Mouse (Mus musculus) forebrain, embryonic 14.5 days (tissue): Measurements from ENCODE around the gene Pcyt2. TPM values are rescaled to one million over a fixed set of nuclear protein-coding genes. Genes with fewer than 3 reads are reported as not detected.

ENCODE experiments used
- ATAC-seq: fragments of 200-750 bp; cut with Nextera tagmentation; 2 replicates; pipeline ENCODE4 v1.8.0; 2017; ENCODE audit warnings: mild to moderate bottlenecking, moderate library complexity
- DNase-seq: peaks from one replicate; pipeline ENCODE4 v3.0.0-alpha.2; 2015; ENCODE audit warnings: low spot score
- H3K27ac ChIP-seq: fragments of 300-500 bp; sonication (generic); 2 replicates; pipeline ENCODE4 v1.5.1; 2014; ENCODE audit warnings: low read depth, mild to moderate bottlenecking, control low read depth, low read length, moderate library complexity
- H3K27me3 ChIP-seq: fragments of 300-500 bp; sonication (generic); replicated peaks from 2 replicates; pipeline ENCODE4 v1.6.1; 2014; ENCODE audit warnings: low read length, control low read depth, mixed read lengths; ENCODE audit not compliant: control insufficient read depth, insufficient read depth
- H3K36me3 ChIP-seq: fragments of 300-500 bp; sonication (generic); 2 replicates; pipeline ENCODE4 v1.6.1; 2014; ENCODE audit warnings: low read length, control low read depth; ENCODE audit not compliant: control insufficient read depth, insufficient read depth
- H3K4me1 ChIP-seq: fragments of 300-500 bp; sonication (generic); 2 replicates; pipeline ENCODE4 v1.6.1; 2014; ENCODE audit warnings: antibody characterized with exemption, low read length, control low read depth; ENCODE audit not compliant: control insufficient read depth, insufficient read depth
- H3K4me2 ChIP-seq: fragments of 300-500 bp; sonication (generic); 2 replicates; pipeline ENCODE4 v1.6.1; 2014; ENCODE audit warnings: mild to moderate bottlenecking, control low read depth, low read length
- H3K4me3 ChIP-seq: fragments of 300-500 bp; sonication (generic); 2 replicates; pipeline ENCODE4 v1.5.1; 2014; ENCODE audit warnings: low read depth, low read length, control low read depth
- H3K9ac ChIP-seq: fragments of 300-500 bp; sonication (generic); 2 replicates; pipeline ENCODE4 v1.6.1; 2014; ENCODE audit warnings: mild to moderate bottlenecking, low read length, control low read depth, moderate library complexity
- H3K9me3 ChIP-seq: fragments of 300-500 bp; sonication (generic); replicated peaks from 2 replicates; pipeline ENCODE4 v1.6.1; 2016; ENCODE audit warnings: low read length, control low read depth, mixed read lengths; ENCODE audit not compliant: control insufficient read depth
- WGBS: fragments of 180-500 bp; shearing (Covaris S2); extraction: QIAGEN DNeasy Blood & Tissue Kit; methylation state at CpG from one replicate; pipeline ENCODE4 v1.1.7; 2014; 5-methylcytosine and 5-hydroxymethylcytosine counted together
- polyA plus RNA-seq: library from polyadenylated mRNA; unstranded; fragments of >200 nt; fragmentation: Nextera tagmentation; extraction: Ambion mirVana; gene quantifications from 2 replicates; pipeline ENCODE4 v1.2.1, GENCODE M21; 2014

Gene Pcyt2
- polyA plus RNA-seq, 1 experiment from 2014 or later, result 113 TPM

- Histone ChIP-seq H3K4me1 (peaks cover 8% of the 10 kb centered on the region), H3K4me2 (no peak overlapping the region), H3K9me3 (no peaks in the 10 kb centered on the region), H3K36me3 (no peaks in the 10 kb centered on the region), H3K4me3 (no peak overlapping the region), H3K9ac (no peak overlapping the region), H3K27ac (no peak overlapping the region), H3K27me3 (no peaks in the 10 kb centered on the region)
- ATAC-seq, result no peak
- 89% methylated on average over 8 of the region's 8 CpGs for WGBS
- DNase-seq, result no peak
Observed at GRCm38 (mm10) chr11:120641869-120642268, 24.1 kb upstream of the Pcyt2 start.

DNA sequence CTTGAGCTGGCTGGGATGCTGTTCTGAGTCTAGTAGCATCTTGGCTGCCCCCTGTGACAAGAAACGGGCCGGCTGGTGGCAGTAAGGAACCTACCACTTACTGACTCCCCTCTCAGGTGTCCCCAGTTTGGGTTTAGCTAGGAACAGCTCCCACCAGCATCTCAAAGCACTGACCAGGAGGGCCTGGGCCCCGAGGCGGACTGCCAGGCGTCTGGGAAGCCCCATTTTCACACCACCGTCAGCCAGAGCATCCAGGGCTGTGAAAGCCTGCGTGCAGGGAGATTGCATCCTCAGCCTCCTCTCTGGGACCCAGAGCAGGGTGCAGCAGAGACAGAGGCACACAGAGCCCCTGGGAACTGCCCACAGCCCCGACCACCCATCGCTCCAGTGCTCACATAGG is 23.5 kb upstream of the Pcyt2 start:
- Histone ChIP-seq H3K9me3 (no peaks in the 10 kb centered on the region), H3K4me1 (peaks cover 8% of the 10 kb centered on the region), H3K4me2 (no peak overlapping the region), H3K27ac (no peak overlapping the region), H3K9ac (no peak overlapping the region), H3K4me3 (no peak overlapping the region), H3K27me3 (no peaks in the 10 kb centered on the region), H3K36me3 (no peaks in the 10 kb centered on the region)
- DNase-seq, result no peak
- WGBS, result 63% methylated on average over 9 of the region's 9 CpGs
- no peak for ATAC-seq

GRCm38 (mm10) chr11:120634810-120635209 is 17.1 kb upstream of the Pcyt2 start:
- Histone ChIP-seq H3K9ac (no peak overlapping the region), H3K27me3 (no peaks in the 10 kb centered on the region), H3K36me3 (no peaks in the 10 kb centered on the region), H3K4me2 (no peak overlapping the region), H3K4me1 (peaks cover 14% of the 10 kb centered on the region), H3K9me3 (no peaks in the 10 kb centered on the region), H3K27ac (no peak overlapping the region), H3K4me3 (no peak overlapping the region)
- ATAC-seq, result no peak
- no peak for DNase-seq
- 76% methylated on average over 5 of the region's 5 CpGs for WGBS

DNA sequence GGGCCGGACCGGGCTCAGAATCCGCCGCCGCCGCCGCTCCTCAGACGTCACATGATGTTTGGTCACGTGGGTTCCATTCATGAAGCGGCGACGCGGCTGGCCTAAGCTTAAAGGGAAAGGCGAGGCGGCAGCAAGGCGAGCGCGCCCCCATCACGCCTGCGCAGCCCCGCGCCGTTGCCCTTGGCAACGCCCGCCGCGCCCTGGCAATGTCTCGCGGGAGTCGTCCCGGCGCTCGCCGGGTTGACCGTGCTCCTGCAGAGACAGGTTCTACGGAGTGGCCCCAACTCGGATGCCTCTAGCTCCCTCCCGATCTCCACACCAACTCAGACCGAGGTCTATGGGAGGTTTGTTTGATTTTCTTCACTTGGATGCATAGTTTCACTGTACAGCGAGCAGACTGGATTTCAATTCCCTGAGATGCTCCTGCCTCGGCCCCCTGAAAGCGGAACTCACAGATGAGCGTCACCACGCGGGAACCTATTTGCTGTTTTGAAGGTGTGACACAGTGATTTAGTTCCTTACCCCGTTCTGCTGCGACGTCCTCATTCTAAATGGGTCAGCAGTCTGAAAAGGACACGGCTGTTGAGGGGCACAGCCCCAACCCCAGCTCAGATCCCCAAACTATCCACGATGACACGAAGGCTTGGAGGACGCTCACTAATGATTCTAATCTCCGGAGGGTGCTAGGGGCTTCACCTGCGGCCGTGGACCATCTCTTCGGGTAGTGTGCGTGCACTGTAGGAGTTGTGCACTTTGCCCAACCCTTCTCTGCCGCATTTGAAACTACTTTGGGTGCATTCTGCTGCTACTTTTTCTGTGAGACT is 16.0 kb upstream of the Pcyt2 start, which contains the start of gene Mafg:
Gene Mafg, minus strand, starts transcription at position 81 of the 824 bp plus-strand sequence.
- Histone ChIP-seq H3K9me3 (no peaks in the 10 kb centered on the region), H3K4me2 (peak within 1 kb of the TSS; percentile 81), H3K27me3 (no peaks in the 10 kb centered on the region), H3K36me3 (peaks cover 8% of the 10 kb centered on the region), H3K27ac (peak within 1 kb of the TSS; percentile 82), H3K9ac (peak within 1 kb of the TSS; percentile 87), H3K4me1 (peaks cover 14% of the 10 kb centered on the region), H3K4me3 (peak within 1 kb of the TSS; percentile 97)
- ATAC-seq (peak; percentile 95), DNase-seq (peak; percentile 98)
- WGBS, result 12% methylated on average over 49 of the region's 58 CpGs

GRCm38 (mm10) chr11:120632559-120633519 is 15.1 kb upstream of the Pcyt2 start:
- DNase-seq (peak; percentile 48), ATAC-seq (peak; percentile 85)
- WGBS, result under 1% methylated on average over 59 of the region's 116 CpGs
- H3K4me1 ChIP-seq, result peaks cover 14% of the 10 kb centered on the region
- peak overlapping the region; percentile 97 for H3K4me3 ChIP-seq
- H3K27ac ChIP-seq, result peak overlapping the region; percentile 82
- peaks cover 14% of the 10 kb centered on the region for H3K36me3 ChIP-seq
- no peaks in the 10 kb centered on the region for H3K9me3 ChIP-seq
- peak overlapping the region; percentile 81 for H3K4me2 ChIP-seq
- H3K9ac ChIP-seq, result peak overlapping the region; percentile 87
- no peaks in the 10 kb centered on the region for H3K27me3 ChIP-seq

DNA sequence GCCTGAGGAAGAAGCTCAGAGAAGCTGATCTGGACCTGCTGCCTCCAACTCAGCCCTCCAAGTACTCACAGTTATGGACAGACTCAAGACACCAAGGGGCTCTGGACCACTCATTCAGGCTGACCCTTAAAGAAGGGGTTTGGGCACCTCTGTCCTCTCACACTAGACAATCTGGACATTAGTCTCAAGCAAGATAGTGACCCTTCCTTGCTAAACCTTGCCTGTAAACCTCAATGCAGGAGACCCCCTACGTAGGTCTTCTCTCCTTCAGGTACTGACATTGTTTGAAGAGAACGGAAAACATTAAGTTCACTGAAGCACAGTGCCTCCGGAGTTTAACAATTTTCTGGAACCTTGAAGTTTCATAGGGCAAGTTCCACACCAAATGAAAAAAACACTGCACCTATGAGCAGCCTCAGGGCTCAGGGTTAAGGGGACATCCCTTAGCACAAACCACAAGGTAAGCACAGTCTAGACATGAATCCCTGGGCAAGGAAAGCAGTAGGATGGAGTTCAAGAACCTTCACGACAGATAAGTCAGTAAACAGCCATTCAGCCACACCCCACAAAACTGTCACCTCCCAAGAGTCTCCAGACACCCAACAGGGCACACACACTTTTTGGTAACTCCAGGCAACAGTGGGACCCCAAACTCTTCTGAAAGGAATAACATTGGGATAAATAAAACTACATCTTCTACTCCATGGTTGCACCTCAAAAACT is 14.2 kb upstream of the Pcyt2 start:
- peak overlapping the region; percentile 97 for H3K4me3 ChIP-seq
- no peaks in the 10 kb centered on the region for H3K27me3 ChIP-seq
- no peak overlapping the region for H3K27ac ChIP-seq
- WGBS, result 70% methylated on average over 4 of the region's 4 CpGs
- DNase-seq (no peak), ATAC-seq (no peak)
- H3K9ac ChIP-seq, result peak overlapping the region; percentile 87
- no peaks in the 10 kb centered on the region for H3K9me3 ChIP-seq
- H3K36me3 ChIP-seq, result peaks cover 23% of the 10 kb centered on the region
- peaks cover 14% of the 10 kb centered on the region for H3K4me1 ChIP-seq
- peak overlapping the region; percentile 81 for H3K4me2 ChIP-seq

DNA sequence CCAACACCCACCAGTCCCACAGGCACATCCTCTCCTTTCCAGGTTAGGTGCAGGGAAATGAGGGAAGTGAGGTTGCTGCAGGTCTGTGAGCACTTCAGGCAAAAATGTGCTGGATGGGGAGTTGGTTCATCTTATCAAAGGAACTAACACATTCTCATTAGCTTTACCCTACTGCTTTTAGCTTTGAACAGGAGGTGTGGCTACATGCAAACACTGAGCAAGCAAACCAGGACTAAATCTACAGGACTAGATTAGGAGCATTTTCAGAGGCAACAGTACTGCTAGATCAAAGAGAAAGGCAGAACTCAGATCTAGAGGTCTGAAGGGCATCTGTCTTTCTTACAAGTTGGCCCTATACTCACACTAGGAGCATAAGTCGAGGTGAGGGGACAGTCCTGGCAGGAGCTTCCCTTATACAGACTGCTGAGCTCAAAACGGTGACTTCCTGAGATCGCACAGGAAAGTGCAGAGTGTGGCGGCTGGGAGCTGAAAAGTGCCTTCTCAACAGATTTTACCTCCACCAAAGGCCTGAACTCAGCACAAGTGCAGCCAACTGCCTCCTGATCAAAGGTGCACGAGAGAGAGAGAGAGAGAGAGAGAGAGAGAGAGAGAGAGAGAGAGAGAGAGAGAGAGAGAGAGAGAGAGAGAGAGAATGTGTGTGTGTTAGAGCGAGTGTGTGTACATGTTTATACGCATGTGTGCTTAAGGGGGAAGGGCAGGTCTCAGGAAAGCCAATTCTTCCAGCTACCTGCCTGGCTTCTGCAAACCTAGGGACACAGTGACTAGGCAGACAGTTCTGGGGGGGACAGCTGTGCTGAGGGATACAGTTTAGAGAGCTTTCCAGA is 13.4 kb upstream of the Pcyt2 start:
- Histone ChIP-seq H3K9me3 (no peaks in the 10 kb centered on the region), H3K27ac (peak overlapping the region; percentile 11; the same call in 1 of the 2 replicates), H3K4me3 (0 out of 2 replicates have a peak overlapping the region, but pooled peaks have one; percentile 97), H3K27me3 (no peaks in the 10 kb centered on the region), H3K4me2 (peak overlapping the region; percentile 81; the same call in 1 of the 2 replicates), H3K4me1 (peaks cover 14% of the 10 kb centered on the region), H3K9ac (peak overlapping the region; percentile 87; the same call in 1 of the 2 replicates), H3K36me3 (peaks cover 28% of the 10 kb centered on the region)
- DNase-seq (no peak), ATAC-seq (no peak)
- 48% methylated on average over 7 of the region's 7 CpGs for WGBS
